Mouse (Mus musculus) stomach, postnatal 0 days (tissue): Measurements from ENCODE around the gene Plekhs1.

Experiments used
- CTCF ChIP-seq: IDR thresholded peaks from 2 replicates; pipeline ENCODE4 v1.5.1; 2016; ENCODE audit warnings: antibody characterized with exemption, low read depth, mild to moderate bottlenecking, moderate library complexity
- EP300 ChIP-seq: optimal IDR thresholded peaks from 2 replicates; pipeline ENCODE3; 2016; ENCODE audit warnings: antibody characterized with exemption

DNA sequence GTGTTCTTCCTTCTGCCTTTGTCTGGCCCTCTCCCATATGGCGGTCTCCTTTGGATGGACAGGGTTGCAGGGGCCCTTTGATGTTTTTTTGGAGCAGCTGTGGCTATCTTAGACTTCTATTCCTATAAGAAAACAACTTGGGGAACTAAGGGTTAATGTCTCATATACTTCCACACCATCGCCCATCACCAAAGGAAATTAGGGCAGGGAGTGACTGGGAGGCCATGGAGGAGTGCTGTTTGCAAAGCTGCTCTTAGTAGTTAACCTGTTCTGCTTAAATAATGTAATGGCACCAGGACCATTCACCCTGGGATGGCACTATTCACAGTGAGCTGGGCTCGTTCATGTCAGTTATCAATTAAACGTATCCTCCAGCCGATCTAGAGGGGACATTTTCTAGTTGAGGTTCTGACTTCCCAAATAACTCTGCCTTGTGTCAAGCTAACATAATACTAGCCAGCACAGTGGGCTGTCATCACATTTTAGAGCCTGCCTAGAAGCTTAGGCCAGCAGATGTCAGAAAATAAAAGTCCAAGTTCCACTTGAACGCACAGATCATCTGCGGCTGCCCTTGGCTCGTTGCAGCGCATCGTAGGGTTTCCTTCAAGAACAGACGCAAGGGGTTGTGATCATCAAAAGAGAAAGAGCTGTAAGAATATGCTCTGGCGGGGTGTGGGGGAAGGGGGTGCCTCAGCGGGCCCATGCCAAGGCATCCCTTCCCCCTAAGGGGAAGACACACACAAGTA lies 23.4 kb downstream of the Plekhs1 start:
- TF ChIP-seq CTCF (no peak), EP300 (no peak)
